Comparison of ENCODE assay signal across 8 mouse cellular contexts in genomic region chr10:25199510-25200353, GRCm38 (mm10).
A peak's percentile ranks its signal among the peaks of the same experiment; 100 is the strongest.
DNase-seq lines count a peak whose midpoint lies in the region; ATAC-seq lines count a peak whose summit lies in the region.

No protein-coding gene starts in this region.

- peak; percentile 72 for ATAC-seq in embryonic facial prominence, embryonic 11.5 days (replicated peaks; ENCODE audit: insufficient number of reproducible peaks, low FRiP score, low TSS enrichment, low read depth)
- peak; percentile 58; the same call in 1 of the 2 replicates for ATAC-seq in intestine, embryonic 14.5 days (replicated peaks; ENCODE audit: low FRiP score, low TSS enrichment, low read depth)

- H3K4me2 ChIP-seq in embryonic facial prominence, embryonic 11.5 days (ENCODE audit: low read depth, low read length), result peak overlapping the region; percentile 78
- peak overlapping the region; percentile 72 for H3K4me2 ChIP-seq in intestine, embryonic 14.5 days (ENCODE audit: low read length)

- no peaks in the 10 kb centered on the region for H3K36me3 ChIP-seq in embryonic facial prominence, embryonic 11.5 days (replicated peaks; ENCODE audit: control insufficient read depth, insufficient read depth, low read depth, low read length)
- no peaks in the 10 kb centered on the region for H3K36me3 ChIP-seq in intestine, embryonic 14.5 days (ENCODE audit: control insufficient read depth, insufficient read depth, low read length)

- H3K9ac ChIP-seq in embryonic facial prominence, embryonic 11.5 days (replicated peaks; ENCODE audit: low read length), result peak overlapping the region; percentile 65
- H3K9ac ChIP-seq in intestine, embryonic 14.5 days (ENCODE audit: low read length), result peak overlapping the region; percentile 58

- H3K27me3 ChIP-seq in embryonic facial prominence, embryonic 11.5 days (ENCODE audit: control insufficient read depth, insufficient read depth, low read length), result no peaks in the 10 kb centered on the region
- no peaks in the 10 kb centered on the region for H3K27me3 ChIP-seq in intestine, embryonic 14.5 days (replicated peaks; ENCODE audit: control insufficient read depth, insufficient read depth, low read length)

- intact Hi-C loops in left cerebral cortex, postnatal 10 days (cut with DNase I), result no loop called here

- H3K4me1 ChIP-seq in embryonic facial prominence, embryonic 11.5 days (ENCODE audit: control insufficient read depth, insufficient read depth, low read length), result no peaks in the 10 kb centered on the region
- H3K4me1 ChIP-seq in intestine, embryonic 14.5 days (replicated peaks; ENCODE audit: control insufficient read depth, insufficient read depth, low read length), result no peaks in the 10 kb centered on the region; the same call in 1 of the 2 replicates

- H3K4me3 ChIP-seq in embryonic facial prominence, embryonic 11.5 days (ENCODE audit: low read depth, low read length), result peak overlapping the region; percentile 32
- H3K4me3 ChIP-seq in intestine, embryonic 14.5 days (ENCODE audit: low read depth, low read length), result peak overlapping the region; percentile 41

- no peaks in the 10 kb centered on the region for H3K9me3 ChIP-seq in embryonic facial prominence, embryonic 11.5 days (replicated peaks; ENCODE audit: control insufficient read depth, low read length)
- H3K9me3 ChIP-seq in intestine, embryonic 14.5 days (ENCODE audit: control insufficient read depth, low read length), result no peaks in the 10 kb centered on the region

- DNase-seq in brain, adult 2 months (ENCODE audit: low read depth, low spot score), result peak; percentile 95
- peak; percentile 69 for DNase-seq in embryonic facial prominence, embryonic 11.5 days (ENCODE audit: low spot score)
- DNase-seq in heart, adult 11 months, result peak; percentile 93
- peak; percentile 74 for DNase-seq in intestine, embryonic 14.5 days (ENCODE audit: low spot score)
- DNase-seq in left cerebral cortex, postnatal 10 days (ENCODE audit: extremely low spot score in 1 of 2, low spot score in 2 of 2), result peak; percentile 52 to 79
- DNase-seq in lung, postnatal 36 days, result peak; percentile 70
- DNase-seq in right cerebral cortex, adult 2 months (ENCODE audit: low spot score in 2 of 2), result peak; percentile 68 to 76
- DNase-seq in natural killer cell, adult 2 months (ENCODE audit: low spot score in 2 of 2), result no peak

- H3K27ac ChIP-seq in embryonic facial prominence, embryonic 11.5 days (replicated peaks; ENCODE audit: low read depth, low read length), result no peak overlapping the region
- H3K27ac ChIP-seq in intestine, embryonic 14.5 days (ENCODE audit: low read depth), result no peak overlapping the region; the same call in 1 of the 2 replicates

- WGBS in embryonic facial prominence, embryonic 11.5 days, result 17% methylated on average over 32 of the region's 32 CpGs
- WGBS in intestine, embryonic 14.5 days, result 13% methylated on average over 30 of the region's 32 CpGs

Comparison
In these comparisons a context has a peak if more than half of its experiments do, and no peak if none do; other contexts are left out.
1. DNase-seq: peak in brain, adult 2 months (single experiment), embryonic facial prominence, embryonic 11.5 days (single experiment), heart, adult 11 months (single experiment), intestine, embryonic 14.5 days (single experiment), left cerebral cortex, postnatal 10 days (2 of 2), lung, postnatal 36 days (single experiment) and right cerebral cortex, adult 2 months (2 of 2); none in natural killer cell, adult 2 months (0 of 2).